Mouse (Mus musculus): ENCODE data around the gene Tm9sf4. TPM values are rescaled to one million over a fixed set of nuclear protein-coding genes. Genes with fewer than 3 reads are reported as not detected.
A peak's percentile ranks its signal among the peaks of the same experiment; 100 is the strongest.

The Tm9sf4 gene
- polyA plus RNA-seq, 1 experiment from 2014 or later: 85.6 TPM

GRCm38 (mm10) chr2:153139996-153140613, 21.0 kb upstream of the Tm9sf4 start:
- WGBS: 27% methylated on average over 9 of the region's 9 CpGs
- H3K27ac ChIP-seq: no peak overlapping the region

GRCm38 (mm10) chr2:153142620-153143199, 18.4 kb upstream of the Tm9sf4 start:
- Histone ChIP-seq H3K4me1 (no peaks in the 10 kb centered on the region), H3K27me3 (replicated peaks) (no peaks in the 10 kb centered on the region), H3K36me3 (no peaks in the 10 kb centered on the region), H3K27ac (no peak overlapping the region), H3K9ac (no peak overlapping the region), H3K4me3 (replicated peaks) (no peak overlapping the region), H3K4me2 (no peak overlapping the region), H3K9me3 (no peaks in the 10 kb centered on the region)
- WGBS: 20% methylated on average over 10 of the region's 10 CpGs
- no peak for ATAC-seq (ENCODE audit: insufficient read depth, low FRiP score, low read depth)

More at GRCm38 (mm10) chr2:153139996-153140613, 21.0 kb upstream of the Tm9sf4 start:
- Histone ChIP-seq H3K9me3 (no peaks in the 10 kb centered on the region), H3K4me3 (replicated peaks) (no peak overlapping the region), H3K4me1 (no peaks in the 10 kb centered on the region), H3K4me2 (no peak overlapping the region), H3K9ac (no peak overlapping the region), H3K27me3 (replicated peaks) (no peaks in the 10 kb centered on the region), H3K36me3 (no peaks in the 10 kb centered on the region)
- no peak for ATAC-seq (ENCODE audit: insufficient read depth, low FRiP score, low read depth)

GRCm38 (mm10) chr2:153145346-153145745, 15.8 kb upstream of the Tm9sf4 start:
- no peaks in the 10 kb centered on the region for H3K4me1 ChIP-seq
- H3K4me2 ChIP-seq: no peak overlapping the region
- no peaks in the 10 kb centered on the region for H3K36me3 ChIP-seq
- no peaks in the 10 kb centered on the region for H3K27me3 ChIP-seq (replicated peaks)
- no peak for ATAC-seq (ENCODE audit: insufficient read depth, low FRiP score, low read depth)
- no peak overlapping the region for H3K9ac ChIP-seq
- no peak overlapping the region for H3K27ac ChIP-seq
- WGBS: 66% methylated on average over 5 of the region's 5 CpGs
- H3K9me3 ChIP-seq: no peaks in the 10 kb centered on the region
- no peak overlapping the region for H3K4me3 ChIP-seq (replicated peaks)

- WGBS: 63% methylated on average over 3 of the region's 3 CpGs
- Histone ChIP-seq H3K27me3 (replicated peaks) (no peaks in the 10 kb centered on the region), H3K9me3 (no peaks in the 10 kb centered on the region), H3K4me2 (no peak overlapping the region), H3K4me3 (replicated peaks) (no peak overlapping the region), H3K4me1 (no peaks in the 10 kb centered on the region), H3K9ac (no peak overlapping the region), H3K36me3 (no peaks in the 10 kb centered on the region), H3K27ac (no peak overlapping the region)
- ATAC-seq (ENCODE audit: insufficient read depth, low FRiP score, low read depth): no peak
Observed at GRCm38 (mm10) chr2:153147236-153147635, 13.9 kb upstream of the Tm9sf4 start.

- Histone ChIP-seq H3K4me3 (replicated peaks) (no peak overlapping the region), H3K9ac (no peak overlapping the region), H3K9me3 (no peaks in the 10 kb centered on the region), H3K27ac (no peak overlapping the region), H3K4me2 (no peak overlapping the region), H3K27me3 (replicated peaks) (no peaks in the 10 kb centered on the region), H3K4me1 (no peaks in the 10 kb centered on the region), H3K36me3 (no peaks in the 10 kb centered on the region)
- WGBS: 16% methylated on average over 3 of the region's 3 CpGs
- ATAC-seq (ENCODE audit: insufficient read depth, low FRiP score, low read depth): 0 out of 2 replicates have a peak, but pooled peaks have one; percentile 31
Observed at GRCm38 (mm10) chr2:153147715-153148114, 13.4 kb upstream of the Tm9sf4 start.

GRCm38 (mm10) chr2:153149742-153150141, 11.4 kb upstream of the Tm9sf4 start:
- no peak for ATAC-seq (ENCODE audit: insufficient read depth, low FRiP score, low read depth)

GRCm38 (mm10) chr2:153151026-153151425, 10.1 kb upstream of the Tm9sf4 start:
- Histone ChIP-seq H3K9ac (no peak overlapping the region), H3K4me2 (no peak overlapping the region), H3K9me3 (no peaks in the 10 kb centered on the region), H3K27ac (no peak overlapping the region), H3K27me3 (replicated peaks) (no peaks in the 10 kb centered on the region), H3K36me3 (no peaks in the 10 kb centered on the region), H3K4me3 (replicated peaks) (no peak overlapping the region), H3K4me1 (no peaks in the 10 kb centered on the region)
- WGBS: 66% methylated on average over 7 of the region's 7 CpGs
- ATAC-seq (ENCODE audit: insufficient read depth, low FRiP score, low read depth): no peak

More at GRCm38 (mm10) chr2:153149742-153150141, 11.4 kb upstream of the Tm9sf4 start:
- Histone ChIP-seq H3K36me3 (no peaks in the 10 kb centered on the region), H3K27me3 (replicated peaks) (no peaks in the 10 kb centered on the region), H3K4me2 (no peak overlapping the region), H3K9me3 (no peaks in the 10 kb centered on the region), H3K4me1 (no peaks in the 10 kb centered on the region), H3K9ac (no peak overlapping the region), H3K4me3 (replicated peaks) (no peak overlapping the region), H3K27ac (no peak overlapping the region)
- 86% methylated on average over 3 of the region's 3 CpGs for WGBS

- H3K4me1 ChIP-seq: no peaks in the 10 kb centered on the region
- no peak overlapping the region for H3K9ac ChIP-seq
- no peak overlapping the region for H3K4me3 ChIP-seq (replicated peaks)
- H3K9me3 ChIP-seq: no peaks in the 10 kb centered on the region
- no peaks in the 10 kb centered on the region for H3K27me3 ChIP-seq (replicated peaks)
- no peak for ATAC-seq (ENCODE audit: insufficient read depth, low FRiP score, low read depth)
- no peak overlapping the region for H3K27ac ChIP-seq
- H3K4me2 ChIP-seq: no peak overlapping the region
- no peaks in the 10 kb centered on the region for H3K36me3 ChIP-seq
- 74% methylated on average over 8 of the region's 8 CpGs for WGBS
Observed at GRCm38 (mm10) chr2:153151926-153152665, 9.0 kb upstream of the Tm9sf4 start.

- Histone ChIP-seq H3K27me3 (replicated peaks) (no peaks in the 10 kb centered on the region), H3K36me3 (no peaks in the 10 kb centered on the region), H3K4me1 (no peaks in the 10 kb centered on the region), H3K4me3 (replicated peaks) (no peak overlapping the region), H3K4me2 (no peak overlapping the region), H3K27ac (no peak overlapping the region), H3K9ac (no peak overlapping the region), H3K9me3 (no peaks in the 10 kb centered on the region)
- no peak for ATAC-seq (ENCODE audit: insufficient read depth, low FRiP score, low read depth)
- WGBS: 69% methylated on average over 4 of the region's 4 CpGs
Observed at GRCm38 (mm10) chr2:153153033-153153450, 8.1 kb upstream of the Tm9sf4 start.

GRCm38 (mm10) chr2:153157270-153157669, 3.8 kb upstream of the Tm9sf4 start:
- Histone ChIP-seq H3K27ac (no peak overlapping the region), H3K4me1 (0 out of 2 replicates have a peak, but pooled peaks cover 4% of the 10 kb centered on the region), H3K4me2 (no peak overlapping the region), H3K9me3 (no peaks in the 10 kb centered on the region), H3K9ac (no peak overlapping the region), H3K27me3 (replicated peaks) (no peaks in the 10 kb centered on the region), H3K36me3 (no peaks in the 10 kb centered on the region), H3K4me3 (replicated peaks) (no peak overlapping the region)
- ATAC-seq (ENCODE audit: insufficient read depth, low FRiP score, low read depth): no peak
- 74% methylated on average over 3 of the region's 3 CpGs for WGBS

GRCm38 (mm10) chr2:153160133-153160532, 970 bp upstream of the Tm9sf4 start:
- no peak overlapping the region for H3K4me2 ChIP-seq
- H3K36me3 ChIP-seq: no peaks in the 10 kb centered on the region
- H3K9ac ChIP-seq: no peak overlapping the region
- no peak for ATAC-seq (ENCODE audit: insufficient read depth, low FRiP score, low read depth)
- H3K4me1 ChIP-seq: 0 out of 2 replicates have a peak, but pooled peaks cover 13% of the 10 kb centered on the region
- no peak overlapping the region for H3K27ac ChIP-seq
- no peaks in the 10 kb centered on the region for H3K9me3 ChIP-seq
- H3K4me3 ChIP-seq (replicated peaks): no peak overlapping the region
- WGBS: 82% methylated on average over 5 of the region's 5 CpGs
- no peaks in the 10 kb centered on the region for H3K27me3 ChIP-seq (replicated peaks)

- Histone ChIP-seq H3K27me3 (replicated peaks) (no peaks in the 10 kb centered on the region), H3K9me3 (no peaks in the 10 kb centered on the region), H3K27ac (peak overlapping the region; percentile 90), H3K9ac (peak overlapping the region; percentile 80), H3K4me2 (peak overlapping the region; percentile 96), H3K4me1 (0 out of 2 replicates have a peak, but pooled peaks cover 13% of the 10 kb centered on the region), H3K4me3 (replicated peaks) (peak overlapping the region; percentile 82), H3K36me3 (no peaks in the 10 kb centered on the region)
- peak; percentile 40 for ATAC-seq (ENCODE audit: insufficient read depth, low FRiP score, low read depth)
- WGBS: 1% methylated on average over 16 of the region's 16 CpGs
Observed at GRCm38 (mm10) chr2:153161684-153162080, 579 bp downstream of the Tm9sf4 start.
